Mouse (Mus musculus) forebrain, postnatal 0 days (tissue): ENCODE results near the gene Rasgef1b. TPM values are rescaled to one million over a fixed set of nuclear protein-coding genes. Genes with fewer than 3 reads are reported as not detected.
A peak's percentile ranks its signal among the peaks of the same experiment; 100 is the strongest.

Experiments used
- ATAC-seq: fragments of 200-750 bp; cut with Nextera tagmentation; 2 replicates; pipeline ENCODE4 v1.8.0; 2017; ENCODE audit warnings: mild to moderate bottlenecking, moderate library complexity
- DNase-seq: peaks from one replicate; pipeline ENCODE4 v3.0.0-alpha.2; 2015
- H3K27ac ChIP-seq: fragments of 300-500 bp; sonication (generic); 2 replicates; pipeline ENCODE4 v1.5.1; 2014; ENCODE audit warnings: low read depth, mild to moderate bottlenecking, antibody characterized with exemption, low read length, moderate library complexity, mixed read lengths
- H3K27me3 ChIP-seq: fragments of 300-500 bp; sonication (generic); 2 replicates; pipeline ENCODE4 v1.6.1; 2014; ENCODE audit warnings: mild to moderate bottlenecking, low read length, mixed read lengths; ENCODE audit not compliant: insufficient read depth
- H3K36me3 ChIP-seq: fragments of 300-500 bp; sonication (generic); 2 replicates; pipeline ENCODE4 v1.6.1; 2014; ENCODE audit warnings: mild to moderate bottlenecking, moderate library complexity; ENCODE audit not compliant: insufficient read depth
- H3K4me1 ChIP-seq: fragments of 300-500 bp; sonication (generic); 2 replicates; pipeline ENCODE4 v1.6.1; 2014; ENCODE audit warnings: antibody characterized with exemption; ENCODE audit not compliant: insufficient read depth
- H3K4me2 ChIP-seq: fragments of 300-500 bp; sonication (generic); 2 replicates; pipeline ENCODE4 v1.6.1; 2014; ENCODE audit warnings: low read depth, mild to moderate bottlenecking, moderate library complexity
- H3K4me3 ChIP-seq: fragments of 300-500 bp; sonication (generic); 2 replicates; pipeline ENCODE4 v1.5.1; 2014; ENCODE audit warnings: low read depth, low read length, mixed read lengths
- H3K9ac ChIP-seq: fragments of 300-500 bp; sonication (generic); 2 replicates; pipeline ENCODE4 v1.6.1; 2014; ENCODE audit warnings: mild to moderate bottlenecking
- H3K9me3 ChIP-seq: fragments of 300-500 bp; sonication (generic); 2 replicates; pipeline ENCODE4 v1.6.1; 2016; ENCODE audit warnings: low read length
- CTCF ChIP-seq: sonication (generic); IDR thresholded peaks from 2 replicates; pipeline ENCODE4 v1.5.1; 2016; ENCODE audit warnings: antibody characterized with exemption, control low read depth, low read depth
- WGBS: fragments of 180-500 bp; shearing (Covaris S2); extraction: QIAGEN DNeasy Blood & Tissue Kit; methylation state at CpG from one replicate; pipeline ENCODE4 v1.1.7; 2014; 5-methylcytosine and 5-hydroxymethylcytosine counted together
- polyA plus RNA-seq: library from polyadenylated mRNA; unstranded; fragments of >200 nt; fragmentation: Nextera tagmentation; extraction: Ambion mirVana; gene quantifications from 2 replicates; pipeline ENCODE4 v1.2.1, GENCODE M21; 2015
- total RNA-seq: library from RNA; depleted of rRNA; stranded (reverse); fragments of >200 nt; gene quantifications from 2 replicates; pipeline ENCODE4 v1.2.3, GENCODE M21; 2014

Gene Rasgef1b
- total and polyA plus RNA-seq, 2 experiments from 2014 or later, result 49.6 to 51.0 TPM

GRCm38 (mm10) chr5:99214400-99214799, 514.5 kb downstream of the Rasgef1b start:
- H3K9me3 ChIP-seq, result no peaks in the 10 kb centered on the region
- 78% methylated on average over 6 of the region's 6 CpGs for WGBS
- ATAC-seq, result no peak
- no peak overlapping the region for H3K9ac ChIP-seq
- no peak overlapping the region for H3K4me2 ChIP-seq
- H3K4me1 ChIP-seq, result no peaks in the 10 kb centered on the region
- no peaks in the 10 kb centered on the region for H3K27me3 ChIP-seq
- H3K4me3 ChIP-seq, result no peak overlapping the region
- TF ChIP-seq CTCF, result no peak
- DNase-seq, result no peak
- no peak overlapping the region for H3K27ac ChIP-seq
- peaks cover 7% of the 10 kb centered on the region; the same call in 1 of the 2 replicates for H3K36me3 ChIP-seq

GRCm38 (mm10) chr5:99213211-99213610, 515.7 kb downstream of the Rasgef1b start:
- TF ChIP-seq CTCF, result no peak
- no peaks in the 10 kb centered on the region for H3K4me1 ChIP-seq
- 65% methylated on average over 6 of the region's 6 CpGs for WGBS
- no peak for DNase-seq
- H3K9me3 ChIP-seq, result no peaks in the 10 kb centered on the region
- H3K4me2 ChIP-seq, result no peak overlapping the region
- no peaks in the 10 kb centered on the region for H3K27me3 ChIP-seq
- H3K9ac ChIP-seq, result no peak overlapping the region
- H3K36me3 ChIP-seq, result 0 out of 2 replicates have a peak, but pooled peaks cover 3% of the 10 kb centered on the region
- no peak for ATAC-seq
- no peak overlapping the region for H3K4me3 ChIP-seq
- no peak overlapping the region for H3K27ac ChIP-seq

- ATAC-seq (no peak), DNase-seq (no peak)
- Histone ChIP-seq H3K27me3 (no peaks in the 10 kb centered on the region; the same call in 1 of the 2 replicates), H3K36me3 (no peaks in the 10 kb centered on the region), H3K9ac (no peak overlapping the region), H3K27ac (no peak overlapping the region), H3K4me1 (no peaks in the 10 kb centered on the region), H3K4me3 (no peak overlapping the region), H3K4me2 (no peak overlapping the region), H3K9me3 (no peaks in the 10 kb centered on the region)
- no peak for TF ChIP-seq CTCF
- WGBS, result 85% methylated on average over 2 of the region's 2 CpGs
Observed at GRCm38 (mm10) chr5:99203475-99203874, 525.4 kb downstream of the Rasgef1b start.

GRCm38 (mm10) chr5:99202074-99202837, 526.6 kb downstream of the Rasgef1b start:
- peak; percentile 89 for DNase-seq
- Histone ChIP-seq H3K4me3 (no peak overlapping the region), H3K9me3 (no peaks in the 10 kb centered on the region), H3K4me1 (no peaks in the 10 kb centered on the region), H3K9ac (no peak overlapping the region), H3K36me3 (no peaks in the 10 kb centered on the region), H3K27ac (no peak overlapping the region), H3K27me3 (no peaks in the 10 kb centered on the region; the same call in 1 of the 2 replicates), H3K4me2 (peak overlapping the region; percentile 33)
- WGBS, result 51% methylated on average over 15 of the region's 15 CpGs
- peak; percentile 74 for ATAC-seq
- TF ChIP-seq CTCF, result peak; percentile 75

- Histone ChIP-seq H3K4me3 (no peak overlapping the region), H3K27me3 (no peaks in the 10 kb centered on the region), H3K27ac (no peak overlapping the region), H3K4me2 (no peak overlapping the region), H3K9me3 (no peaks in the 10 kb centered on the region), H3K36me3 (no peaks in the 10 kb centered on the region), H3K4me1 (no peaks in the 10 kb centered on the region), H3K9ac (no peak overlapping the region)
- 97% methylated on average over 5 of the region's 5 CpGs for WGBS
- ATAC-seq, result no peak
- TF ChIP-seq CTCF, result no peak
- no peak for DNase-seq
Observed at GRCm38 (mm10) chr5:99195436-99195835, 533.4 kb downstream of the Rasgef1b start.

- Histone ChIP-seq H3K27me3 (no peaks in the 10 kb centered on the region), H3K27ac (no peak overlapping the region), H3K9me3 (no peaks in the 10 kb centered on the region), H3K36me3 (no peaks in the 10 kb centered on the region), H3K9ac (no peak overlapping the region), H3K4me2 (no peak overlapping the region), H3K4me1 (no peaks in the 10 kb centered on the region), H3K4me3 (no peak overlapping the region)
- no peak for TF ChIP-seq CTCF
- WGBS, result 45% methylated on average over 26 of the region's 26 CpGs
- ATAC-seq (no peak; the same call in 1 of the 2 replicates), DNase-seq (no peak)
Observed at GRCm38 (mm10) chr5:99190941-99191800, 537.7 kb downstream of the Rasgef1b start.

- H3K27ac ChIP-seq, result no peak overlapping the region
- WGBS, result 92% methylated on average over 7 of the region's 7 CpGs
- no peaks in the 10 kb centered on the region for H3K27me3 ChIP-seq
- no peaks in the 10 kb centered on the region for H3K36me3 ChIP-seq
- TF ChIP-seq CTCF, result no peak
- no peak overlapping the region for H3K4me2 ChIP-seq
- H3K4me3 ChIP-seq, result no peak overlapping the region
- no peak for ATAC-seq
- no peak overlapping the region for H3K9ac ChIP-seq
- no peaks in the 10 kb centered on the region for H3K9me3 ChIP-seq
- DNase-seq, result no peak
- H3K4me1 ChIP-seq, result no peaks in the 10 kb centered on the region
Observed at GRCm38 (mm10) chr5:99183637-99184036, 545.2 kb downstream of the Rasgef1b start.
